Mouse (Mus musculus): Measurements from ENCODE around the gene Mip.
A peak's percentile ranks its signal among the peaks of the same experiment; 100 is the strongest.

GRCm38 (mm10) chr10:128211390-128212108 is 14.1 kb upstream of the Mip start, which contains the start of gene Spryd4:
- TF ChIP-seq CTCF (IDR thresholded peaks at IDR 0.05; ENCODE audit: low read depth) (peak; percentile 64), EP300 (optimal IDR thresholded peaks at IDR 0.05) (no peak)

Measured in stomach, postnatal 0 days (tissue).